Mouse (Mus musculus) layer of hippocampus, adult 9-11 months (tissue): ENCODE data around the gene Map2k4.

Experiments used
- DNase-seq: peaks from one replicate; pipeline ENCODE4 v3.0.0; 2022

Map2k4 gene

GRCm38 (mm10) chr11:65788154-65788553, at the start of gene Map2k4:
Map2k4 (minus strand) TSS chr11:65788297.
- peak; percentile 93 for DNase-seq

- no peak for DNase-seq
Measured at GRCm38 (mm10) chr11:65824556-65824955, 36.5 kb upstream of the Map2k4 start.

GRCm38 (mm10) chr11:65820877-65821276, 32.8 kb upstream of the Map2k4 start:
- peak; percentile 48 for DNase-seq

- no peak for DNase-seq
Measured at GRCm38 (mm10) chr11:65820280-65820679, 32.2 kb upstream of the Map2k4 start.

- no peak for DNase-seq
Measured at GRCm38 (mm10) chr11:65818193-65818592, 30.1 kb upstream of the Map2k4 start.

- no peak for DNase-seq
Measured at GRCm38 (mm10) chr11:65816237-65816636, 28.1 kb upstream of the Map2k4 start.

GRCm38 (mm10) chr11:65814381-65814780, 26.3 kb upstream of the Map2k4 start:
- no peak for DNase-seq

- no peak for DNase-seq
Measured at GRCm38 (mm10) chr11:65812088-65812487, 24.0 kb upstream of the Map2k4 start.

- DNase-seq, result no peak
Measured at GRCm38 (mm10) chr11:65807601-65808000, 19.5 kb upstream of the Map2k4 start.

GRCm38 (mm10) chr11:65806909-65807504, 18.9 kb upstream of the Map2k4 start, which contains the start of gene Zkscan6:
Zkscan6 (plus strand) TSS chr11:65807175.
- DNase-seq, result peak; percentile 91

GRCm38 (mm10) chr11:65806321-65806904, 18.3 kb upstream of the Map2k4 start:
- DNase-seq, result peak; percentile 29

GRCm38 (mm10) chr11:65801899-65802298, 13.8 kb upstream of the Map2k4 start:
- peak; percentile 83 for DNase-seq

GRCm38 (mm10) chr11:65795896-65796295, 7.8 kb upstream of the Map2k4 start:
- DNase-seq, result no peak

- no peak for DNase-seq
Measured at GRCm38 (mm10) chr11:65794428-65795219, 6.5 kb upstream of the Map2k4 start.

- DNase-seq, result no peak
Measured at GRCm38 (mm10) chr11:65787421-65788151, 511 bp downstream of the Map2k4 start.

- no peak for DNase-seq
Measured at GRCm38 (mm10) chr11:65786160-65786559, 1.9 kb downstream of the Map2k4 start.

- no peak for DNase-seq
Measured at GRCm38 (mm10) chr11:65781596-65781995, 6.5 kb downstream of the Map2k4 start.

- no peak for DNase-seq
Measured at GRCm38 (mm10) chr11:65779578-65779977, 8.5 kb downstream of the Map2k4 start.

GRCm38 (mm10) chr11:65779066-65779465, 9.0 kb downstream of the Map2k4 start:
- no peak for DNase-seq

- DNase-seq, result no peak
Measured at GRCm38 (mm10) chr11:65777810-65778209, 10.3 kb downstream of the Map2k4 start.

GRCm38 (mm10) chr11:65776906-65777611, 11.0 kb downstream of the Map2k4 start:
- no peak for DNase-seq

- no peak for DNase-seq
Measured at GRCm38 (mm10) chr11:65773946-65774656, 14.0 kb downstream of the Map2k4 start.
